Mouse (Mus musculus): ENCODE measurements around the gene Gm20883. TPM values are rescaled to one million over a fixed set of nuclear protein-coding genes. Genes with fewer than 3 reads are reported as not detected.
"Not testable (repeated sequence)": the region's sequence is repeated elsewhere in the genome, so short reads cannot be mapped to it uniquely, and the experiment has no call there.

Gene Gm20883
- not detected in 2 replicates for polyA plus RNA-seq (2015; fragmentation: Nextera tagmentation; extraction: Ambion mirVana)

DNA sequence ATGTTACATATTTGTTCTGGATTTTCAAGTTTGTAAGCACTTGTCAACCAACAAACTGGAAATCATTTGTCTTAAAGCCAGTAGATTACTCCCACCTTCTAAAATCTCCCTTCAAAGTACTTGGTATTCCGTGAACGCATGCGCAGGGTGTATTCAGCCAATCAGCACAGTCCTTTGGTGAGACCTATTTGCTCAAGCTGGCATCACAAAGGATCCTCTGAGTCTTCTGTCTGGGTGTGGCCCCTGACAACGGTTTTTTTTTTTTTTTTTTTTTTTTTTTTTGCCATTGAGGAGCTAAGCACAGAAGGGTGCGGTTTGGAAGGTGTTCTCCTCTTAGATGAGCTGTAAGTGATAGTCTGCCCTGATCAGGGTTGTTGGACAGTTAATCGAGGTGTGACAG is at the start of gene Gm20883:
Gm20883 (plus strand) TSS at position 301 of the 400 bp plus-strand sequence.
- H3K27ac ChIP-seq (replicated peaks); H3K4me1 ChIP-seq; H3K36me3 ChIP-seq; H3K4me3 ChIP-seq; H3K27me3 ChIP-seq (replicated peaks); ATAC-seq (ENCODE audit: extremely low read depth, insufficient number of reproducible peaks, low FRiP score, low TSS enrichment); H3K9me3 ChIP-seq; H3K4me2 ChIP-seq; H3K9ac ChIP-seq: not testable (repeated sequence)
- no CpG with 5 or more reads among the region's 6 CpGs for WGBS

Data from heart, embryonic 13.5 days (tissue).